Mouse (Mus musculus) hindbrain, embryonic 12.5 days (tissue): ENCODE results near the gene Gpatch8. TPM values are rescaled to one million over a fixed set of nuclear protein-coding genes. Genes with fewer than 3 reads are reported as not detected.

Experiments used
- ATAC-seq: fragments of 200-750 bp; cut with Nextera tagmentation; 2 replicates; pipeline ENCODE4 v1.8.0; 2017; ENCODE audit warnings: moderate TSS enrichment; ENCODE audit not compliant: low FRiP score
- H3K27ac ChIP-seq: fragments of 300-500 bp; sonication (generic); 2 replicates; pipeline ENCODE4 v1.5.1; 2016; ENCODE audit warnings: mild to moderate bottlenecking
- H3K27me3 ChIP-seq: fragments of 300-500 bp; sonication (generic); 2 replicates; pipeline ENCODE4 v1.6.1; 2016; ENCODE audit warnings: mild to moderate bottlenecking
- H3K36me3 ChIP-seq: fragments of 300-500 bp; sonication (generic); 2 replicates; pipeline ENCODE4 v1.6.1; 2016; ENCODE audit warnings: mild to moderate bottlenecking
- H3K4me1 ChIP-seq: fragments of 300-500 bp; sonication (generic); 2 replicates; pipeline ENCODE4 v1.6.1; 2016
- H3K4me2 ChIP-seq: fragments of 300-500 bp; sonication (generic); replicated peaks from 2 replicates; pipeline ENCODE4 v1.6.1; 2016; ENCODE audit warnings: mild to moderate bottlenecking
- H3K4me3 ChIP-seq: fragments of 300-500 bp; sonication (generic); 2 replicates; pipeline ENCODE4 v1.5.1; 2016; ENCODE audit warnings: mild to moderate bottlenecking
- H3K9ac ChIP-seq: fragments of 300-500 bp; sonication (generic); 2 replicates; pipeline ENCODE4 v1.6.1; 2016; ENCODE audit warnings: mild to moderate bottlenecking, moderate library complexity
- H3K9me3 ChIP-seq: fragments of 300-500 bp; sonication (generic); replicated peaks from 2 replicates; pipeline ENCODE4 v1.6.1; 2016; ENCODE audit warnings: mild to moderate bottlenecking
- WGBS: fragments of 180-500 bp; shearing (Covaris S2); methylation state at CpG from one replicate; pipeline ENCODE4 v1.1.7; 2016; 5-methylcytosine and 5-hydroxymethylcytosine counted together
- polyA plus RNA-seq: library from polyadenylated mRNA; unstranded; fragments of >200 nt; fragmentation: Nextera tagmentation; extraction: Ambion mirVana; gene quantifications from 2 replicates; pipeline ENCODE4 v1.2.1, GENCODE M21; 2016

Gene Gpatch8
- polyA plus RNA-seq, 1 experiment from 2014 or later, result 74.6 TPM

- Histone ChIP-seq H3K4me1 (peaks cover 40% of the 10 kb centered on the region), H3K4me2 (no peak overlapping the region; the same call in 1 of the 2 replicates), H3K27ac (peak overlapping the region; percentile 76), H3K9me3 (peaks cover 4% of the 10 kb centered on the region), H3K9ac (no peak overlapping the region), H3K36me3 (no peaks in the 10 kb centered on the region), H3K4me3 (no peak overlapping the region), H3K27me3 (peaks cover 10% of the 10 kb centered on the region; the same call in 1 of the 2 replicates)
- WGBS, result 14% methylated on average over 11 of the region's 11 CpGs
- ATAC-seq, result 0 out of 2 replicates have a peak, but pooled peaks have one; percentile 11
These were observed 25.3 kb upstream of the Gpatch8 start for GRCm38 (mm10) chr11:102581281-102582015.

- WGBS, result 18% methylated on average over 3 of the region's 3 CpGs
- no peaks in the 10 kb centered on the region for H3K9me3 ChIP-seq
- H3K36me3 ChIP-seq, result no peaks in the 10 kb centered on the region
- H3K4me1 ChIP-seq, result peaks cover 40% of the 10 kb centered on the region
- H3K4me3 ChIP-seq, result peak overlapping the region; percentile 23; the same call in 1 of the 2 replicates
- H3K9ac ChIP-seq, result no peak overlapping the region
- no peak for ATAC-seq
- peaks cover 10% of the 10 kb centered on the region; the same call in 1 of the 2 replicates for H3K27me3 ChIP-seq
- H3K27ac ChIP-seq, result peak overlapping the region; percentile 80
- 0 out of 2 replicates have a peak overlapping the region, but pooled peaks have one; percentile 50 for H3K4me2 ChIP-seq
These were observed 23.8 kb upstream of the Gpatch8 start for GRCm38 (mm10) chr11:102580034-102580330.

DNA sequence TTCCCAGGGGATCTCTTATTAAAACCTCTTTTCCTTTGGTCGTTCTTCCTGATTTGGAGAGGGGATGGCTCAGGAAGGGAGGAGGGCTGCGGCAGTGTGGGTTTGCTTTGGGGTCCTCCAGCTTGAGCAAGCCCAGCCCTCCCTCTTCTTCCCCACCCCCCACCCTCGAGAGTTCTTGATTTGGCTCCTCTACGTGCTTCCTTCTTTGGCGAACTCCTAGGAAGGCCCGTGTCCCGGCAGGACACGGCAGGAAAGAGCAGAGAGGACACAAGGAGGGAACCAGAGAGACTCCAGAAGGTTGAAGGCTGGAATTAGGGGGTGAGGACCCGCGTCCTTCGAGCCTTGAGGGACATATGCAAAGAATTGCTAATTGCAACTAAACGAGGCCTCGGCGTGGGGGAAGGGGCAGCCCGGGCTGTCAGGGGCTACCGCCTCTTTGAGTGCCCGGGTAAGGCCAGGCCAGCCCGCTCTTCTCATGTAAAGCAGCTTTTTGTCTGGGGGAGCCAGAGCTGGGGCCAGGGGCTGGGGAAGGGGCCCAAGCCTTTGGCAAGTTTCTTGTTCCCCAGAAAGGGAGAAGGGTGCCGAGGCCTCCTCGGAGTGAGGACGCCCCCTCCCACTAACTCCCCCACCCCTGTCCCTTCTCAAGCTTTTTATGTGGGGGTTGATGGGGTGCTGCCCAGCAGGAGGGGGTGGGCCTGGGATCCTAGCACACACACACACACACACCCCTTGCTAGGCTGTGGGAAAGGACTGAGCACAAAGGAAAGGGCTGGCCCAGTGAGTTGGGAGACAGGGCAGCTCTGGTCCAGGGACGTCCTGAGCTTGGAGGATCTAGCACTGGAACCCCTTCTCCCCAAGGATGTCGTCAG, 23.2 kb upstream of the Gpatch8 start, which contains the start of gene Gm11627:
Gm11627 (minus strand) TSS at position 297 of the 869 bp plus-strand sequence.
- ATAC-seq, result peak; percentile 86
- 4% methylated on average over 23 of the region's 23 CpGs for WGBS
- peaks cover 40% of the 10 kb centered on the region for H3K4me1 ChIP-seq

DNA sequence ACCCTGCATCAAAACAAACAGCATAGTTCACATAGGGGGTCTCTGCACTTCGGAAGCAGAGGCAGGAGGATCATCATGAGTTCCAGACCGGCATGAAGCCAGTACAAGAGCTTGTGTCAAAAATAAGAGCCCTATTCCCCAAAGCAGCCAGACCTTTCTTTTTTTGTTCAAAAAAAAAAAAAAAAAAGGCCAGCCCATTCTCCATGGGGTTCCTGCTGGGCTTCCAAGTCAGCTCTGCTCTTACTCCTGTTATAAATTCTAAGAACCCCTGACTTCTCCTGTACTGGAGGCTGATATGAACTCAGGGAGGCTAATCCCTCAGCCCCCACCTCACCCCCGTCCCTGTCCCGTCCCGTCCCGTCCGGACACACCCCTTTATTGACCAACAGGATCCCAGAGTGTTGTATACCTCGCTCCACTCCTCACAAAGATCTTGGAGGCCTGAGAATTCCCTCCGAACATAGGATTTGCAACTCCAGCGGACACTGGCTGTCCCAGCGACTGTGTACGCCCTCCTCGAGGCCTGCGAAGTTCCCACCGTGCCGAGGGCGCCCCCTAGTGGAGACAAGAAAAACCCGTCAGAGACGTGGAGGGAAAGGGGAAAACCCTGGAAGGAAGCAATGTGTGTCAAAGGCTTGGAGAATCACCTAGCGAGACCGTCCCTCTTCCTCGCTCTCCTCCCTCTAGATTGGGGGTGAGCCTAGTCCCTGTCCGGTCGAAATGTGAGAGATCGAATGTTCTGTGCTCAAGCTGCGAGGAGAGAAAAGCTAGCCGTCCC, 22.3 kb upstream of the Gpatch8 start:
- peak overlapping the region; percentile 80 for H3K27ac ChIP-seq
- no peaks in the 10 kb centered on the region for H3K36me3 ChIP-seq
- H3K4me1 ChIP-seq, result peaks cover 40% of the 10 kb centered on the region
- peak overlapping the region; percentile 50 for H3K4me2 ChIP-seq
- H3K9me3 ChIP-seq, result no peaks in the 10 kb centered on the region
- 5% methylated on average over 27 of the region's 27 CpGs for WGBS
- H3K27me3 ChIP-seq, result peaks cover 10% of the 10 kb centered on the region; the same call in 1 of the 2 replicates
- H3K4me3 ChIP-seq, result peak overlapping the region; percentile 23
- ATAC-seq, result peak; percentile 8; the same call in 1 of the 2 replicates
- H3K9ac ChIP-seq, result no peak overlapping the region

More for the DNA sequence above, 23.2 kb upstream of the Gpatch8 start, which contains the start of gene Gm11627:
- peak within 1 kb of the TSS; percentile 23 for H3K4me3 ChIP-seq
- H3K4me2 ChIP-seq, result peak within 1 kb of the TSS; percentile 50
- H3K9me3 ChIP-seq, result no peaks in the 10 kb centered on the region
- peak within 1 kb of the TSS; percentile 35 for H3K9ac ChIP-seq
- H3K36me3 ChIP-seq, result no peaks in the 10 kb centered on the region
- peak within 1 kb of the TSS; percentile 80 for H3K27ac ChIP-seq
- H3K27me3 ChIP-seq, result peaks cover 10% of the 10 kb centered on the region; the same call in 1 of the 2 replicates

DNA sequence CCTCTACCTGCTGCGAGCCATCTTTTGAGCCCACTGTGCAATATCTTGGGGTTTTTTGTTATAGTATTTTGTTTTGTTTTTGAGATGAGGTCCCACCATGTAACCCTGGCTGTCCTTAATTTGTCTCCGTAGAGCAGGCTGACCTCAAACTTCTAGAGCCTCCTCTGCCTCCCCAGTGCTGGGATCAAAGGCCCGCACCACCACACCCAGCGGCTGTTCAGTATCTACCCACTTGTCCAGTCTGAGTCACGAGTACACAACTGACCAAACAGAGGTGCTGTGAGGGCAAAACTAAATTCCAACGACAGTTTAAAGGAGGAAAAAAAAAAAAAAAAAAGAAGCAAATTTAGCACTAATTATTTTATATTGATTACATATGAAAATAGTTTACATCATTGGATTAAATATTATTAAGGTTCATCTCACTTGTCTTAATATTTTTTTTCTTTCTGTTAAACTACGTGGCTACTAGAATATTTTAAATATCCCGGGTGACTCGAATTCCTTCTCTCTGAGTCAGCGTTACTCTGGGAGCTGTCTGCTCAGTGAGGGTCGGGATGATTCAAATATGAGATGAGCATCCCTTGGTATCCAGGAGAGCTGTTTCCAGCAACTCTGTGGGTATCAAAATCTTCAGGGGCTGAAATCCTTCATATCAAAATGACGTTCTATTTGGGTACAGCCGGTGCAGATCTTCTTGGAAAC, 20.0 kb upstream of the Gpatch8 start:
- WGBS, result 65% methylated on average over 13 of the region's 13 CpGs
- no peak overlapping the region for H3K4me3 ChIP-seq

GRCm38 (mm10) chr11:102575034-102575433, 18.8 kb upstream of the Gpatch8 start:
- H3K4me3 ChIP-seq, result no peak overlapping the region
- no peak overlapping the region for H3K27ac ChIP-seq
- no peaks in the 10 kb centered on the region for H3K9me3 ChIP-seq
- WGBS, result 45% methylated on average over 1 of the region's 1 CpGs
- no peak for ATAC-seq
- H3K27me3 ChIP-seq, result no peaks in the 10 kb centered on the region
- H3K4me2 ChIP-seq, result no peak overlapping the region
- H3K36me3 ChIP-seq, result no peaks in the 10 kb centered on the region
- H3K4me1 ChIP-seq, result peaks cover 19% of the 10 kb centered on the region
- no peak overlapping the region for H3K9ac ChIP-seq

More for the DNA sequence above, 20.0 kb upstream of the Gpatch8 start:
- no peak overlapping the region for H3K27ac ChIP-seq
- ATAC-seq, result no peak
- no peaks in the 10 kb centered on the region for H3K9me3 ChIP-seq
- H3K4me2 ChIP-seq, result no peak overlapping the region
- H3K9ac ChIP-seq, result no peak overlapping the region
- H3K27me3 ChIP-seq, result no peaks in the 10 kb centered on the region
- peaks cover 24% of the 10 kb centered on the region for H3K4me1 ChIP-seq
- H3K36me3 ChIP-seq, result no peaks in the 10 kb centered on the region

- no peak overlapping the region for H3K27ac ChIP-seq
- peak overlapping the region; percentile 33 for H3K4me3 ChIP-seq
- 8% methylated on average over 18 of the region's 18 CpGs for WGBS
- peak overlapping the region; percentile 54 for H3K4me2 ChIP-seq
- peak; percentile 67; the same call in 1 of the 2 replicates for ATAC-seq
- no peaks in the 10 kb centered on the region for H3K27me3 ChIP-seq
- no peaks in the 10 kb centered on the region for H3K9me3 ChIP-seq
- H3K36me3 ChIP-seq, result no peaks in the 10 kb centered on the region
- H3K4me1 ChIP-seq, result peaks cover 4% of the 10 kb centered on the region; the same call in 1 of the 2 replicates
- peak overlapping the region; percentile 52; the same call in 1 of the 2 replicates for H3K9ac ChIP-seq
These were observed 16.9 kb upstream of the Gpatch8 start for GRCm38 (mm10) chr11:102572866-102573663.

DNA sequence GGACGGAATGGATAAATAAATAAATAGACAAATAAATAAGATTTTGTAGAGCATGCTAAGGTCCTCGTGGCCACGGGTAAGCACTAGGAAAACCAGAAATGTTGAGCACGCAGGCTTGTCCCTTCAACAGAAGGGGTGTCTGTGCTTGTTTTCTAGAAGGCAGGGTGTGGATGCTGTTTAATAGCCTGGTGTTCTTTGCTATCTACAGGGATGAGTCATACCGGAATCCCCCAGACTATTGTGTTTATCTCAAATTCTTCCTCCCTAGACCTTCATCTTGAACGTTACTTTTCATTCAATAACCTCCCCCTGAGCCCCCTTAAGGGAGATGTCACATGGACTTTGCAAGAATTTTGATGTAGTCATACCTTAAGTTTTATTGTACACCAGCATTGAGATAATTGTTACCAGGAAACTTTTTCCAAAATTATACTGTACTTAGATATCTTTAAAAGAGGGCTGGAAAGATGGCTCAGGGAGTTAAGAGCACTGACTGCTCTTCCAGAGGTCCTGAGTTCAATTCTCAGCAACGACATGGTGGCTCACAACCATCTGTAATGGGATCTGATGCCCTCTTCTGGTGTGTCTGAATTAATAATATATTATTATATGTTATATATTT, 12.7 kb upstream of the Gpatch8 start:
- no peak for ATAC-seq
- no peak overlapping the region for H3K4me3 ChIP-seq
- H3K27ac ChIP-seq, result no peak overlapping the region
- H3K4me1 ChIP-seq, result no peaks in the 10 kb centered on the region
- WGBS, result 87% methylated on average over 7 of the region's 7 CpGs
- H3K9me3 ChIP-seq, result no peaks in the 10 kb centered on the region
- no peak overlapping the region for H3K9ac ChIP-seq
- H3K36me3 ChIP-seq, result no peaks in the 10 kb centered on the region
- H3K27me3 ChIP-seq, result no peaks in the 10 kb centered on the region
- H3K4me2 ChIP-seq, result no peak overlapping the region

GRCm38 (mm10) chr11:102568191-102568590, 12.0 kb upstream of the Gpatch8 start:
- H3K27me3 ChIP-seq, result no peaks in the 10 kb centered on the region
- no peak overlapping the region for H3K4me2 ChIP-seq
- H3K36me3 ChIP-seq, result no peaks in the 10 kb centered on the region
- H3K9ac ChIP-seq, result no peak overlapping the region
- no peak overlapping the region for H3K4me3 ChIP-seq
- no peak overlapping the region for H3K27ac ChIP-seq
- ATAC-seq, result no peak
- no peaks in the 10 kb centered on the region for H3K9me3 ChIP-seq
- WGBS, result 85% methylated on average over 12 of the region's 12 CpGs
- H3K4me1 ChIP-seq, result no peaks in the 10 kb centered on the region

DNA sequence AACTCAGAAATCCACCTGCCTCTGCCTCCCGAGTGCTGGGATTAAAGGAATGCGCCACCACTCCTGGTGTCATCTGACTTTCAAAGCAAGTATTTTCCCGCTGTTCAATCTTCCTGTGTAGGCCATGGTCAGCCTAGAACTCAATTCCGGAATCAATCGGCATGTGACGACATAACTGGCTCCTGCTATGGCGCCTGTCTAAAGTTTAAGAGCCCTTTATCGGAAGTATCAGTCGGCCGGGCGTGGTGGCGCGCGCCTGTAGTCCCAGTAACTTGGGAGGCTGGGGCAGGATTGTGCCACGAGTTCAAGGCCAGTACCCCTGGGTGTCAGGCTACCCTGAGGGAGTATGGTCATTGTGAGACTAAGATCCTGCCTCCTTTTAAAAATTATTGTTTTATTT, 11.5 kb upstream of the Gpatch8 start:
- 95% methylated on average over 15 of the region's 15 CpGs for WGBS
- Histone ChIP-seq H3K4me3 (no peak overlapping the region), H3K4me1 (no peaks in the 10 kb centered on the region), H3K27me3 (no peaks in the 10 kb centered on the region), H3K36me3 (no peaks in the 10 kb centered on the region), H3K27ac (no peak overlapping the region), H3K9me3 (no peaks in the 10 kb centered on the region), H3K9ac (no peak overlapping the region), H3K4me2 (no peak overlapping the region)
- ATAC-seq, result no peak
